Mouse (Mus musculus) neural tube, embryonic 13.5 days (tissue): ENCODE data around the gene Asap3. TPM values are rescaled to one million over a fixed set of nuclear protein-coding genes. Genes with fewer than 3 reads are reported as not detected.

Experiments used
- ATAC-seq: fragments of 200-750 bp; cut with Nextera tagmentation; 2 replicates; pipeline ENCODE4 v1.8.0; 2017; ENCODE audit warnings: low read depth, mild to moderate bottlenecking, moderate TSS enrichment, moderate library complexity
- H3K27ac ChIP-seq: fragments of 300-500 bp; sonication (generic); replicated peaks from 2 replicates; pipeline ENCODE4 v1.5.1; 2015; ENCODE audit warnings: moderate library complexity, mild to moderate bottlenecking, inconsistent platforms
- H3K27me3 ChIP-seq: fragments of 300-500 bp; sonication (generic); 2 replicates; pipeline ENCODE4 v1.6.1; 2015; ENCODE audit warnings: mild to moderate bottlenecking, inconsistent platforms
- H3K36me3 ChIP-seq: fragments of 300-500 bp; sonication (generic); 2 replicates; pipeline ENCODE4 v1.6.1; 2015; ENCODE audit warnings: mild to moderate bottlenecking, inconsistent platforms
- H3K4me1 ChIP-seq: fragments of 300-500 bp; sonication (generic); replicated peaks from 2 replicates; pipeline ENCODE4 v1.6.1; 2015; ENCODE audit warnings: inconsistent platforms
- H3K4me2 ChIP-seq: fragments of 300-500 bp; sonication (generic); 2 replicates; pipeline ENCODE4 v1.6.1; 2015; ENCODE audit warnings: inconsistent platforms, mild to moderate bottlenecking, moderate library complexity
- H3K4me3 ChIP-seq: fragments of 300-500 bp; sonication (generic); 2 replicates; pipeline ENCODE4 v1.5.1; 2015; ENCODE audit warnings: mild to moderate bottlenecking, inconsistent platforms
- H3K9ac ChIP-seq: fragments of 300-500 bp; sonication (generic); 2 replicates; pipeline ENCODE4 v1.6.1; 2015; ENCODE audit warnings: moderate library complexity, mild to moderate bottlenecking, inconsistent platforms
- H3K9me3 ChIP-seq: fragments of 300-500 bp; sonication (generic); 2 replicates; pipeline ENCODE4 v1.6.1; 2016; ENCODE audit warnings: inconsistent platforms
- WGBS: fragments of 180-500 bp; shearing (Covaris S2); methylation state at CpG from one replicate; pipeline ENCODE4 v1.1.7; 2015; 5-methylcytosine and 5-hydroxymethylcytosine counted together
- polyA plus RNA-seq: library from polyadenylated mRNA; unstranded; fragments of >200 nt; fragmentation: Nextera tagmentation; extraction: Ambion mirVana; gene quantifications from 2 replicates; pipeline ENCODE4 v1.2.1, GENCODE M21; 2015

Gene Asap3
- polyA plus RNA-seq = 8.6 and 8.8 TPM in 2 replicates

GRCm38 (mm10) chr4:136206033-136206893, at the start of gene Asap3:
Gene Asap3, plus strand, starts transcription at chr4:136206365.
- Histone ChIP-seq H3K9me3 (no peaks in the 10 kb centered on the region), H3K36me3 (no peaks in the 10 kb centered on the region), H3K4me2 (peak within 1 kb of the TSS; percentile 97), H3K9ac (peak within 1 kb of the TSS; percentile 79), H3K27me3 (0 out of 2 replicates have a peak, but pooled peaks cover 5% of the 10 kb centered on the region), H3K4me3 (peak within 1 kb of the TSS; percentile 65), H3K4me1 (peaks cover 29% of the 10 kb centered on the region), H3K27ac (peak within 1 kb of the TSS; percentile 46)
- WGBS = under 1% methylated on average over 54 of the region's 54 CpGs
- peak; percentile 89 for ATAC-seq

GRCm38 (mm10) chr4:136158498-136158897, 47.7 kb upstream of the Asap3 start:
- Histone ChIP-seq H3K9me3 (no peaks in the 10 kb centered on the region), H3K9ac (no peak overlapping the region), H3K27me3 (no peaks in the 10 kb centered on the region), H3K4me2 (no peak overlapping the region), H3K4me3 (no peak overlapping the region), H3K4me1 (peaks cover 16% of the 10 kb centered on the region), H3K27ac (no peak overlapping the region), H3K36me3 (no peaks in the 10 kb centered on the region)
- ATAC-seq = no peak
- 80% methylated on average over 6 of the region's 6 CpGs for WGBS

GRCm38 (mm10) chr4:136159802-136160397, 46.3 kb upstream of the Asap3 start:
- peaks cover 20% of the 10 kb centered on the region for H3K4me1 ChIP-seq
- H3K9ac ChIP-seq = peak overlapping the region; percentile 55; the same call in 1 of the 2 replicates
- H3K27me3 ChIP-seq = no peaks in the 10 kb centered on the region
- H3K36me3 ChIP-seq = no peaks in the 10 kb centered on the region
- H3K9me3 ChIP-seq = no peaks in the 10 kb centered on the region
- H3K27ac ChIP-seq = peak overlapping the region; percentile 67
- WGBS = 1% methylated on average over 5 of the region's 5 CpGs
- peak; percentile 71 for ATAC-seq
- H3K4me3 ChIP-seq = no peak overlapping the region
- no peak overlapping the region for H3K4me2 ChIP-seq

GRCm38 (mm10) chr4:136163448-136163847, 42.7 kb upstream of the Asap3 start:
- peak; percentile 46; the same call in 1 of the 2 replicates for ATAC-seq
- H3K27ac ChIP-seq = no peak overlapping the region
- H3K36me3 ChIP-seq = no peaks in the 10 kb centered on the region
- no peak overlapping the region for H3K4me3 ChIP-seq
- no peaks in the 10 kb centered on the region for H3K27me3 ChIP-seq
- H3K4me1 ChIP-seq = peaks cover 20% of the 10 kb centered on the region
- 2% methylated on average over 11 of the region's 11 CpGs for WGBS
- H3K4me2 ChIP-seq = peak overlapping the region; percentile 20; the same call in 1 of the 2 replicates
- H3K9me3 ChIP-seq = no peaks in the 10 kb centered on the region
- no peak overlapping the region for H3K9ac ChIP-seq

GRCm38 (mm10) chr4:136164981-136165380, 41.2 kb upstream of the Asap3 start:
- no peak overlapping the region for H3K9ac ChIP-seq
- no peak overlapping the region for H3K4me3 ChIP-seq
- WGBS = 87% methylated on average over 8 of the region's 8 CpGs
- no peaks in the 10 kb centered on the region for H3K9me3 ChIP-seq
- no peak overlapping the region for H3K4me2 ChIP-seq
- H3K4me1 ChIP-seq = peaks cover 11% of the 10 kb centered on the region
- no peak for ATAC-seq
- no peaks in the 10 kb centered on the region for H3K27me3 ChIP-seq
- no peaks in the 10 kb centered on the region for H3K36me3 ChIP-seq
- H3K27ac ChIP-seq = no peak overlapping the region

- no peak overlapping the region for H3K27ac ChIP-seq
- H3K36me3 ChIP-seq = no peaks in the 10 kb centered on the region
- WGBS = 89% methylated on average over 3 of the region's 3 CpGs
- H3K27me3 ChIP-seq = no peaks in the 10 kb centered on the region
- no peak overlapping the region for H3K9ac ChIP-seq
- H3K4me1 ChIP-seq = peaks cover 13% of the 10 kb centered on the region
- H3K9me3 ChIP-seq = no peaks in the 10 kb centered on the region
- no peak for ATAC-seq
- no peak overlapping the region for H3K4me3 ChIP-seq
- H3K4me2 ChIP-seq = no peak overlapping the region
These were observed 38.5 kb upstream of the Asap3 start for GRCm38 (mm10) chr4:136167701-136168100.

- WGBS = 66% methylated on average over 4 of the region's 4 CpGs
- Histone ChIP-seq H3K9me3 (no peaks in the 10 kb centered on the region), H3K4me3 (no peak overlapping the region), H3K27me3 (peaks cover 3% of the 10 kb centered on the region; the same call in 1 of the 2 replicates), H3K9ac (no peak overlapping the region), H3K4me1 (peaks cover 27% of the 10 kb centered on the region), H3K36me3 (no peaks in the 10 kb centered on the region), H3K27ac (no peak overlapping the region), H3K4me2 (no peak overlapping the region)
- ATAC-seq = no peak
These were observed 35.8 kb upstream of the Asap3 start for GRCm38 (mm10) chr4:136170401-136170800.

GRCm38 (mm10) chr4:136171455-136171854, 34.7 kb upstream of the Asap3 start:
- H3K4me1 ChIP-seq = peaks cover 31% of the 10 kb centered on the region
- H3K9ac ChIP-seq = peak overlapping the region; percentile 72
- H3K9me3 ChIP-seq = no peaks in the 10 kb centered on the region
- no peaks in the 10 kb centered on the region for H3K36me3 ChIP-seq
- 12% methylated on average over 12 of the region's 12 CpGs for WGBS
- ATAC-seq = peak; percentile 45
- peak overlapping the region; percentile 100 for H3K4me2 ChIP-seq
- peaks cover 3% of the 10 kb centered on the region; the same call in 1 of the 2 replicates for H3K27me3 ChIP-seq
- no peak overlapping the region for H3K27ac ChIP-seq
- peak overlapping the region; percentile 67 for H3K4me3 ChIP-seq

GRCm38 (mm10) chr4:136172011-136172541, 34.1 kb upstream of the Asap3 start, which contains the start of gene E2f2:
Gene E2f2, plus strand, starts transcription at chr4:136172394.
- Histone ChIP-seq H3K27me3 (peaks cover 3% of the 10 kb centered on the region; the same call in 1 of the 2 replicates), H3K36me3 (no peaks in the 10 kb centered on the region), H3K4me3 (peak within 1 kb of the TSS; percentile 67), H3K9ac (peak within 1 kb of the TSS; percentile 72), H3K9me3 (no peaks in the 10 kb centered on the region), H3K4me1 (peaks cover 32% of the 10 kb centered on the region), H3K4me2 (peak within 1 kb of the TSS; percentile 100), H3K27ac (no peak within 1 kb of the TSS)
- WGBS = under 1% methylated on average over 35 of the region's 35 CpGs
- ATAC-seq = peak; percentile 64; the same call in 1 of the 2 replicates

GRCm38 (mm10) chr4:136172542-136173209, 33.5 kb upstream of the Asap3 start:
- Histone ChIP-seq H3K4me3 (peak overlapping the region; percentile 67), H3K9me3 (no peaks in the 10 kb centered on the region), H3K4me2 (peak overlapping the region; percentile 100), H3K27me3 (peaks cover 3% of the 10 kb centered on the region; the same call in 1 of the 2 replicates), H3K27ac (no peak overlapping the region), H3K4me1 (peaks cover 38% of the 10 kb centered on the region), H3K36me3 (no peaks in the 10 kb centered on the region), H3K9ac (peak overlapping the region; percentile 69)
- ATAC-seq = peak; percentile 36; the same call in 1 of the 2 replicates
- under 1% methylated on average over 55 of the region's 67 CpGs for WGBS

- no peak for ATAC-seq
- Histone ChIP-seq H3K4me3 (peak overlapping the region; percentile 67), H3K4me2 (peak overlapping the region; percentile 100), H3K4me1 (peaks cover 44% of the 10 kb centered on the region), H3K27ac (no peak overlapping the region), H3K36me3 (no peaks in the 10 kb centered on the region), H3K9ac (peak overlapping the region; percentile 69), H3K27me3 (peaks cover 3% of the 10 kb centered on the region; the same call in 1 of the 2 replicates), H3K9me3 (no peaks in the 10 kb centered on the region)
- 4% methylated on average over 14 of the region's 14 CpGs for WGBS
These were observed 32.9 kb upstream of the Asap3 start for GRCm38 (mm10) chr4:136173210-136173715.
